Mouse (Mus musculus) heart, adult 2 months (tissue): Measurements from ENCODE around the gene Cox8b. TPM values are rescaled to one million over a fixed set of nuclear protein-coding genes. Genes with fewer than 3 reads are reported as not detected.

Experiments used
- DNase-seq, 2 experiments: peaks; one replicate each; pipeline ENCODE4 v3.0.0; 2021
- H3K27ac ChIP-seq: fragments of 200-600 bp; 2 replicates; pipeline ENCODE4 v1.8.1; 2022
- H3K27me3 ChIP-seq: fragments of 200-500 bp; 2 replicates; pipeline ENCODE4 v1.6.1; 2012; ENCODE audit warnings: mild to moderate bottlenecking, low read length, inconsistent platforms, mixed read lengths; ENCODE audit not compliant: control insufficient read depth, insufficient read depth
- H3K36me3 ChIP-seq: fragments of 200-500 bp; 2 replicates; pipeline ENCODE4 v1.6.1; 2012; ENCODE audit warnings: low read length, inconsistent platforms; ENCODE audit not compliant: control insufficient read depth, insufficient read depth
- H3K4me1 ChIP-seq: fragments of 200-500 bp; 2 replicates; pipeline ENCODE4 v1.6.1; 2011; ENCODE audit warnings: low read length; ENCODE audit not compliant: control insufficient read depth, insufficient read depth
- H3K4me3 ChIP-seq: fragments of 200-600 bp; 2 replicates; pipeline ENCODE4 v1.8.1; 2022
- H3K79me2 ChIP-seq: fragments of 200-500 bp; replicated peaks from 2 replicates; pipeline ENCODE4 v1.6.1; 2012; ENCODE audit warnings: mild to moderate bottlenecking, inconsistent platforms, low read length, moderate library complexity, mixed read lengths; ENCODE audit not compliant: control insufficient read depth, insufficient read depth
- H3K9ac ChIP-seq: fragments of 200-500 bp; 2 replicates; pipeline ENCODE4 v1.6.1; 2012; ENCODE audit warnings: low read depth, mild to moderate bottlenecking, control low read depth, inconsistent platforms, low read length, mixed read lengths
- CTCF ChIP-seq: fragments of 200-600 bp; IDR thresholded peaks from 2 replicates; pipeline ENCODE4 v1.8.1; 2022; ENCODE audit warnings: antibody characterized with exemption, mild to moderate bottlenecking, moderate library complexity
- EP300 ChIP-seq: fragments of 200-500 bp; IDR thresholded peaks from 2 replicates; pipeline ENCODE4 v1.6.1; 2011; ENCODE audit warnings: low read depth, low read length, control low read depth; ENCODE audit not compliant: insufficient read depth
- POLR2A ChIP-seq: fragments of 200-500 bp; IDR thresholded peaks from 2 replicates; pipeline ENCODE4 v1.6.1; 2011; ENCODE audit warnings: mild to moderate bottlenecking, low read depth, low read length, control low read depth; ENCODE audit not compliant: insufficient read depth
- WGBS: fragments of 180-500 bp; shearing (Covaris S2); methylation state at CpG from one replicate; pipeline ENCODE4 v1.1.7; 2018; 5-methylcytosine and 5-hydroxymethylcytosine counted together
- intact Hi-C: fragments of 180-260 bp; cut with DNase I; formaldehyde crosslinking; loops from one replicate; pipeline ENCODE4 v1.15.1; 2025
- polyA plus RNA-seq: library from polyadenylated mRNA; depleted of rRNA; stranded (reverse); fragments of >200 nt; gene quantifications from 2 replicates; pipeline ENCODE4 v1.2.3, GENCODE M21; 2012
- total RNA-seq, 2 experiments: library from RNA; stranded (reverse); gene quantifications; 2 replicates each; pipeline ENCODE4 v1.2.3; 2021

Gene Cox8b
- total and polyA plus RNA-seq, 3 experiments = 2,194 to 3,250 (median 2,777) TPM

DNA sequence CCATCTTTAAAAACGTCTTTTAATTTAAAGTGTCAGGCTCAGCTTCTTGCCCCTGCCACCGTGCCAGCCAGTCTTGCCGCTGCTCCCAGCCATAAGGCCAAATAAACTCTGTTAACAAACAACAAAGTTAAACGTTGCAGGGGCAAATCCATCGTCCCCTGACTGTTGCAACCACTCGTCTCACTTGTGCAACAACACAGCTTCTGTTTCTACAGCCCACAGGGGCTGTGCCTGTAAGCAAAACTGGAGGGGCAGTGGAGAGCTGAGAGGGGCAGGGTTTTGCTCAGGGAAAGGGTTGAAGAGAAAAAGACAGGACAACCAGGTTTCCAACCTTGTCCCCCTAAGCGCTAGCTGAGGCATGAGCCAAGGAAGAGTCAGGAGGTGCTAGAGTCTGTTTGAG lies 7.9 kb upstream of the Cox8b start:
- intact Hi-C loops = loop anchor here (1.0 to 5.0 kb wide), 6 partner anchors 33 to 268 kb away; partner anchors contain the start of genes Gm45717, Ifitm2 and Pgghg
- 58% methylated on average over 7 of the region's 7 CpGs for WGBS

DNA sequence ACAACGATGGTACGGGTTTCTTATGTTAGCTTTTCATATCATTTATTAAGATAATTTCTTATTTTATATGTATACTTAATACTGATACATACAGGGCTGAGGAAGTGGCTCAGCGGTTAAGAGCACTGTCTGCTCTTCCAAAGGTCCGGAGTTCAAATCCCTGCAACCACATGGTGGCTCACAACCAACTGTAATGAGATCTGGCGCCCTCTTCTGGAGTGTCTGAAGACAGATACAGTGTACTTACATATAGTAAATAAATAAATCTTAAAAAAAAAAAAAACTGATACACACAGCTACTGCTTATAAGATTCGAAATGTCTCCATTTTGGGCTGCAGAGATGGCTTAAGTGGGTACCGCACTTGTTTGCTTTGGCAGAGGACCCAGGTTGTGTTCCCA lies 7.5 kb upstream of the Cox8b start:
- H3K36me3 ChIP-seq = no peaks in the 10 kb centered on the region
- 83% methylated on average over 7 of the region's 7 CpGs for WGBS
- H3K9ac ChIP-seq = no peak overlapping the region
- TF ChIP-seq CTCF (peak; percentile 47), POLR2A (no peak), EP300 (no peak)
- DNase-seq = no peak
- no peaks in the 10 kb centered on the region for H3K27me3 ChIP-seq
- no peaks in the 10 kb centered on the region for H3K79me2 ChIP-seq
- intact Hi-C loops = loop anchor here (1.0 to 5.0 kb wide), 6 partner anchors 33 to 269 kb away; partner anchors contain the start of genes Gm45717, Ifitm2 and Pgghg
- H3K27ac ChIP-seq = no peak overlapping the region
- no peaks in the 10 kb centered on the region for H3K4me1 ChIP-seq
- H3K4me3 ChIP-seq = no peak overlapping the region

More for the DNA sequence above, 7.9 kb upstream of the Cox8b start:
- no peak for DNase-seq
- H3K36me3 ChIP-seq = no peaks in the 10 kb centered on the region
- no peak for TF ChIP-seq EP300
- no peak for TF ChIP-seq CTCF
- H3K4me1 ChIP-seq = no peaks in the 10 kb centered on the region
- H3K27ac ChIP-seq = no peak overlapping the region
- no peak overlapping the region for H3K4me3 ChIP-seq
- H3K27me3 ChIP-seq = no peaks in the 10 kb centered on the region
- no peak overlapping the region for H3K9ac ChIP-seq
- H3K79me2 ChIP-seq = no peaks in the 10 kb centered on the region

DNA sequence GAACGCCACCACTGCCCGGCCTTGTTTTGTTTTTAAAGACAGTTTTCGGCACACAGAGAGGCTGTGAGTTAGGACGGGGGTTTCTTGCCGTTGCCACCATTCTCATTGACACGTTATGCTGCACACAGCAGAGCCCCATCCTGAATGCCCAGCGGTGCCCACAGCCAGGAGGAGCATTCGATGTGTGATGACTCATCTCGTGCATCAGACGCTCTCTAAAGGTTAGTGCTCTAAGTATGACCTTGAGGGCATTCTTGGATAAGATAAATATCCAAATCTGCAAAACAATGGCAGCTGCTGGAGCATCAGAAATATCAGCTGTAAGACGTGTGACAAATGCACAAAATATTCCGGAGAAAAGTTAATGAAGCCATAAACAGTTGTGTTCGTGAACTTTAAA lies 6.9 kb upstream of the Cox8b start:
- Histone ChIP-seq H3K27me3 (no peaks in the 10 kb centered on the region), H3K4me1 (no peaks in the 10 kb centered on the region), H3K79me2 (no peaks in the 10 kb centered on the region), H3K4me3 (no peak overlapping the region), H3K9ac (no peak overlapping the region), H3K27ac (no peak overlapping the region), H3K36me3 (no peaks in the 10 kb centered on the region)
- intact Hi-C loops = loop anchor here (5.0 kb wide), 1 partner anchor 50 kb away; the partner anchor contains the start of genes Gm45717 and Ifitm2
- 70% methylated on average over 13 of the region's 13 CpGs for WGBS
- TF ChIP-seq CTCF = no peak
- no peak for TF ChIP-seq POLR2A
- DNase-seq = no peak

DNA sequence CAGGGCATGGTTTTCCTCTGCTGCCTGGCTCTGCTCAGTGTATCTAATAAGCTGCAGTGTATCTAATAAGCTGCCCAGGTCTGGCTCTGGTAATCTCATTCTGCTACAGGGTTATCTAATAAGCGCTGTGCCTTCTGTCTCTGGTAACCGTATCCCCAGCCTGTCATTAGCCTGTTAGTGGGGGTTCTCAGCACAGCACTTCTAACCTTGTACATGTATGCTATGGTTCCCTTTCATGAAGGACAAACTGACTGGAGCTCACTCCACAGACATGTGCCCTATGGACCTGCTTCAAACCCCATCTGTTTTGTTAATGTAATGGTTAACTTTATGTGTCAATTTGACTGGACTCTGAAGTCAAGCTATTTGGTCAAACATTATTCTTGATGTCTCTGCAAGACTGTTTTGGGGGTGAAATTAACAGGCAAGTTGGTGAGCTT lies 5.4 kb upstream of the Cox8b start:
- TF ChIP-seq EP300 (no peak), POLR2A (no peak), CTCF (no peak)
- Histone ChIP-seq H3K79me2 (no peaks in the 10 kb centered on the region), H3K4me3 (no peak overlapping the region), H3K27ac (no peak overlapping the region), H3K36me3 (no peaks in the 10 kb centered on the region), H3K9ac (no peak overlapping the region), H3K27me3 (no peaks in the 10 kb centered on the region), H3K4me1 (no peaks in the 10 kb centered on the region)
- 64% methylated on average over 2 of the region's 2 CpGs for WGBS
- no peak for DNase-seq
- intact Hi-C loops = loop anchor here (5.0 kb wide), 1 partner anchor 52 kb away; the partner anchor contains the start of genes Gm45717 and Ifitm2

DNA sequence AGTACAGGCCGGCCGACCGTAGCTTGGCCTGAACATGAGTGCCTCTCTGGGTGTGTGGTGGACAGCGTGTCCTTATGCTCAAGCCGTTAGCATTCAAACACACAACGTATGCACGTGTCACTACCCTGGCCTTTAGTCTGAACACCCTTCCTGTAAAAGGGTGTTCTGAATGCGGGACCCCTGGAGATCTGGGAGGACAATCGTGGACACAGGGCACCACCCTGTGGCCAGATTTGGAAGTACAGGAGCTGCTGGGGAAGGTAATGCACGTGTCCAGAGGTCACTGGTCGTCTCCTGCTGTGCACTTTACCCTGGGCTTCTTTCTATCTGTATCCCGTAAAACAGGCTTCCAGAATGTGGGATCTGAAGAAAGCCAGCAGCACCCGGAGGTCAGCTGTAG lies 3.0 kb upstream of the Cox8b start:
- Histone ChIP-seq H3K4me1 (no peaks in the 10 kb centered on the region; the same call in 1 of the 2 replicates), H3K4me3 (no peak overlapping the region), H3K9ac (no peak overlapping the region), H3K79me2 (no peaks in the 10 kb centered on the region), H3K36me3 (no peaks in the 10 kb centered on the region; the same call in 1 of the 2 replicates), H3K27ac (no peak overlapping the region), H3K27me3 (no peaks in the 10 kb centered on the region)
- DNase-seq = peak; percentile 70 to 91
- 25% methylated on average over 13 of the region's 13 CpGs for WGBS
- intact Hi-C loops = loop anchor here (1.0 kb wide), 1 partner anchor 59 kb away; no protein-coding TSS in a partner anchor
- TF ChIP-seq POLR2A (no peak), EP300 (peak; percentile 79; the same call in 1 of the 2 replicates)

DNA sequence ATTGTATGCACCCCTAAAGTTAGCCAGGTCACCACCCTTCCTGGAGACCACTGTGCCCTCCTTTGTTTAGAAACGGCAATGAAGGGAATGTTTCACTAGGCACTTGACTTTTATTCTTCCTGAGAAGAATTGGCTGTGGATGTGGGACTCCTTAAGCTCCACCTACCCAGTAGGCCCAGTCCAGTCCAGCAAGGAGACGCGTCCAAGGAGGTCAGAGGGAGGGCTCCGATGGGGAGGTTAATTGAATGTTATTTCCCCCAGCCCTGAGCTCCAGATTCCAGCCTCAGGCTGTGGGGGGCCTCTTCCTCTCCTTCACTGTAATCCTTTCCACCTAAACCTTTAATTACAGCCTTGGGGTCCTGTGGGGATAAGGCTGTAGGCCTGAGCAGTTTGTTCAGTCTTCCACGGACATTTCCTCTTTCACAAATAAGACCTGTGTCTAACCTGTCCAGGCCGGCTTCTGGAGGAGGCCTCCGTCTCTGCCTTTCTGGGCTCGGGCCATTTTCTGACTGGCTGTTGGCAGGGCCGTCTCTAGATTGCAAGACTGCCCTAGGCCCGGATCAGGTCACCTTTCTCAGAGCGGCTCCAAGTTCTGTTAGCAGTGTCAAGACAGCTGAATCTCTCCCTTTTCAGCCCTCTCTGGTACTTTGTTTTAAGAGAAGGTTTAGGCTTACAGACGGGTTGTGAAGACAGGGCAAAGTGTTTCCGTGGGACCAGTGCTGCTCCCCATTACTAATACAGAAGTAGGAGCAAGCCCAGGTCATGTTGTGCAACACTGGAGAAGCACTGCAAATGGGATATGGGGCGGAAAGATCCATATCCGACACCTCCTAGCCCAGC lies 2.0 kb upstream of the Cox8b start:
- TF ChIP-seq EP300 (no peak), POLR2A (no peak), CTCF (no peak)
- Histone ChIP-seq H3K4me3 (no peak overlapping the region), H3K9ac (no peak overlapping the region), H3K27me3 (no peaks in the 10 kb centered on the region), H3K27ac (peak overlapping the region; percentile 3; the same call in 1 of the 2 replicates), H3K79me2 (no peaks in the 10 kb centered on the region), H3K36me3 (no peaks in the 10 kb centered on the region; the same call in 1 of the 2 replicates), H3K4me1 (no peaks in the 10 kb centered on the region; the same call in 1 of the 2 replicates)
- peak; percentile 31 to 42 for DNase-seq
- 71% methylated on average over 15 of the region's 15 CpGs for WGBS
- intact Hi-C loops = no loop called here
